Mouse (Mus musculus): ENCODE results near the gene L3mbtl2.
"Not testable (repeated sequence)": the region's sequence is repeated elsewhere in the genome, so short reads cannot be mapped to it uniquely, and the experiment has no call there.

Gene L3mbtl2

DNA sequence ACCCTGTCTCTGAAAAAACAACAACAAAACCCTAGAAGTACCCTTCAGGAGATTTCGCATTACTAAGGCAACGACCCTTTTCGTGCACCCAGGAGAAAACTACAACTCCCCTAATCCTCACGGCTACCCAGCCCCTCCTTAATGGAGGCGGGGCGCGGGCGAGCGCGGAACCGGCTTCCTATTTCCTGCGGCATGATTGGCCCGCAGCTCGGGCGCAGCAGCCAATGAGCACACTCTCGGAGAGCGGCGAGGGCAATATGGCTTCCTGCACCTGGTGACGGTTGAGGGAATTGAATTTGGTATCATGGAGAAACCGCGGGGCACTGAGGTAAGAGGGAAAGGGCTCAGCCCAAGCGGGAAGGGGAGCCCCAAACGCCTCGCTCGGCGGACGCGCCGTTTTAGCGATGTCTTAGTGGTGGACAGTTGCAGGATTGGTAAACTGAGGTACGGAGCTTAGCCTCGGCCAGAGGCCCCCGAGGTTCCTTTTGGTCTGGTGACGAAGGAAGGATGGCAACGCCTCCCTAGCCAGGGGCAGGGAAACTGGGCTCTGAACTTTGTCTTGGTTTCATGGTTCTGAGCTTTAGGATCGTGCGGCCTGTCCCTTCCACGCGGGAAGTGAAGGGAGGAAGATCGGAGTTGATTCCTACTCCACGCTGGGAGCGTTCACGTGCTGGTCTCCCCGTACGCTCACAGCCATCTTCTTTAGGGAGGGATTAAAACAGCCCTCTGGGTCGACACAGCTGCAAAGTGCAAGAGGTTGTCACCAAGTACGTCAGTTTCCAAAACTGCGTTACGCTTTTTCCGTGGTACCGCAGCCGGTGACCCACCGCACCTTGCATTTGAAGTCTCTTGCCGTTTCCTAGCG lies at the start of gene L3mbtl2:
L3mbtl2 (plus strand) TSS at position 193 of the 865 bp plus-strand sequence.
- DNase-seq (ENCODE audit: low spot score): peak; percentile 94

DNA sequence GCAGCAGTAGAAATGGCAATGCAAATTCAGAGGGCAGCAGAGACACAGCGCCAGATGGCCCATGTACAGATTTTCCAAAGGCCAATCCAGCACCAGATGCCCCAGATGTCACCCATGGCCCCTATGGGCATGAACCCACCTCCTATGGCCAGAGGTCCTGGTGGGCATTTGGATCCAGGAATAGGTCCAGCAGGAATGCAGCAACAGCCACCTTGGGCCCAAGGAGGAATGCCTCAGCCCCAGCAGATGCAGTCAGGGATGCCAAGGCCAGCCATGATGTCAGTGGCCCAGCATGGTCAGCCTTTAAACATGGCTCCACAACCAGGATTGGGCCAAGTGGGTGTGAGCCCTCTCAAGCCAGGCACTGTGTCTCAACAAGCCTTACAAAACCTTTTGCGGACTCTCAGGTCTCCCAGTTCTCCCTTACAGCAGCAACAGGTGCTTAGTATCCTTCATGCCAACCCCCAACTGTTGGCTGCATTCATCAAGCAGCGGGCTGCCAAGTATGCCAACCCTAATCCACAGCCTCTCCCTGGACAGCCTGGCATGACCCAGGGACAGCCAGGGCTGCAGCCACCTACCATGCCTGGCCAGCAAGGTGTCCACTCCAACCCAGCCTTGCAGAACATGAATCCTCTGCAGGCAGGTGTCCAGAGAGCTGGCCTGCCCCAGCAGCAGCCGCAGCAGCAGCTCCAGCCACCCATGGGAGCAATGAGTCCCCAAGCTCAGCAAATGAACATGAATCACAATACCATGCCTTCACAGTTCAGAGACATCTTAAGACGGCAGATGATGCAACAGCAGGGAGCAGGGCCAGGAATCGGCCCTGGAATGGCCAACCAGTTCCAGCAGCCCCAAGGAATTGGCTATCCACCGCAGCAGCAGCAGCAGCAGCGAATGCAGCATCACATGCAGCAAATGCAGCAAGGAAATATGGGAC lies 13.9 kb upstream of the L3mbtl2 start:
- no peak for DNase-seq (ENCODE audit: low spot score)

DNA sequence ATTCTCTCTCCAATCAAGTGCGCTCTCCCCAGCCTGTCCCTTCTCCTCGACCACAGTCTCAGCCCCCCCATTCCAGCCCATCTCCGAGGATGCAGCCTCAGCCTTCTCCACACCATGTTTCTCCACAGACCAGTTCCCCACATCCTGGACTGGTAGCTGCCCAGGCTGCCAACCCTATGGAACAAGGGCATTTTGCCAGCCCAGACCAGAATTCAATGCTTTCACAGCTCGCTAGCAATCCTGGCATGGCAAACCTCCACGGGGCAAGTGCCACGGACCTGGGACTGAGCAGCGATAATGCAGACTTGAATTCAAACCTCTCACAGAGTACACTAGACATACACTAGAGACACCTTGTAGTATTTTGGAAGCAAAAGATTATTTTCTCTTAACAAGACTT lies 13.1 kb upstream of the L3mbtl2 start:
- no peak for DNase-seq (ENCODE audit: low spot score)

DNA sequence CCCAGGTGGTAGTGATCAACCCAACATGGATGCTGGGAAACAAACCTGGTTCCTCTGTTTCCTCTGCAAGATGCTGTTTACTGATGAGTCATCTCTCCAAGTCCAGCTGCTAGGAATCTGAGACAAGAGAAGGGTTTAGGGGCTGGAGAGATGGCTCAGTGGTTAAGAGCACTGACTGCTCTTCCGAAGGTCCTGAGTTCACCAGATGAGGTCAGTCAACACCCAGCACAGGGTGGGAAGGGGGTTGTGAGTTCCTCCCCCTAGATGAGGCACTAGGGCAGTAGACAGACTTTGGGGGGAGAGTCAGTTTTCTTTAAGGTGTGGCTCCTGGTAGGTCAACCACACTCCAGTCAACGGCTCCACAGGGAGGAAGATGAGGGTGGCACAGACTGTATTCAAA lies 2.0 kb upstream of the L3mbtl2 start:
- no peak for DNase-seq (ENCODE audit: low spot score)

DNA sequence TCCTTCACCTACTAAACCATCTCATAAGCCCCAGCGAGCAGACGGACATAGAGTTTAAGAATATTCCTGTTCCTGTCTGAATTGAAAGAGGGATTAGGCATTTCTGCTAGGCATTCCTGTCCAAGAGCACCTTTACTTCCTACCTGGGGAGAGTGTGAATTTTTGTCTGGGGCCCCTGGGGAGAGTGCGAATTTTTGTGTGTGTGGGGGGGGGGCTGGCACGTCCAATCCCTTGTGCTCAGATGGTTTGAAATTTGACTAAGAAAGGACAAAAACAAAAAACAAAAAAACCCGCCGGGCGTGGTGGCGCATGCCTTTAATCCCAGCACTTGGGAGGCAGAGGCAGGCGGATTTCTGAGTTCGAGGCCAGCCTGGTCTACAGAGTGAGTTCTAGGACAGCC lies 408 bp upstream of the L3mbtl2 start:
- no peak for DNase-seq (ENCODE audit: low spot score)

DNA sequence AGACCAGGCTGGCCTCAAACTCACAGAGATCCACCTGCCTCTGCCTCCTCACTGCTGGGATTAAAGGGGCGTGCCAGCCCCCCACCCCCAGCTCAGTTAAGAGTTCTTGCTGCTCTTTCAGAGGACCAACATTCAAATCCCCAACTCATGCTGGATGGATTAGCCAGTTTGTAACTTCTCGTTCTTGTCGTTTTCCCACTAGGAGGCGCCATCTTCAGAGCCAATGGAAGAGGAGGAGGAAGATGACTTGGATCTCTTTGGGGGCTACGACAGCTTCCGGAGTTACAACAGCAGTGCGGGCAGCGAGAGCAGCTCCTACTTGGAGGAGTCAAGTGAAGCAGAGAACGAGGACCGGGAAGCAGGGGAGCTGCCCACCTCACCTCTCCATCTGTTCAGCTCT lies 3.3 kb downstream of the L3mbtl2 start:
- DNase-seq (ENCODE audit: low spot score): no peak

DNA sequence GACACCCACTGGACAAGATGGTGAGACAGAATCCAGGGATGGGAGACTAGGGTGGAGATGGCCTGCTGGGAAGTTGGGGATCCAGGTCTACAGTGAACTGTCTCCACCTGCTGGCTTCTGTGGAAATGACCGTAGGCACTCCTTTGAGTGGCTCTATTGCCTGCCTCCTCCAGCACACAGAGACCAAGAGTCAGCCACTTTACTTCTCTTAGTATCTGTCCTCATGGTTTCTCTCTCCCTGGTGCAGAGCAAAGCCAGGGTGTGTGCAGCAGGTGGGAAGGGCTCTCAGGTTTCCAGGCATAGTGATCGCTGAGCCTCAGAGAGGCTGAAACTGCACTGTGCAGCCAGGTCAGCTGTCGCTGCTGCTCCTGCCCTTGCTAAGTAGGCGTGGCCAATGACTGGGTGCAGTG lies 6.5 kb downstream of the L3mbtl2 start:
- peak; percentile 80 for DNase-seq (ENCODE audit: low spot score)

DNA sequence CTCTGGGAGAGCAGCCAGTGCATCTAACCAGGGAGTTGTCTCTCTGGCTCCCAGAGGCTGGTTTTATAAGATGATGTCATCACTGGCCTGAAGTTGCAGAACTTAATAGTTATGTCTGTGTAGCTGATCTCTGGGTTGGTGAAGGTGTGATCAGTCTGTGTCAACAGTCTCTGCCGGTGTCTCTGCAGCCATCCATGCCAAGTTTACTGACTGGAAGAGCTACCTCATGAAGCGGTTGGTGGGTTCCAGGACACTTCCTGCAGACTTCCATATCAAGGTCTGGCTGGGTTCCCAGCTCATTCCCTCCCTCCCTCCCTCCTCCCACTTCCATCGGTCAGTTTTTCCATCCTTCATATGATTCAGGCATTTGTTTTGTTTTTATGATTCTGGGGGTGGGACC lies 12.9 kb downstream of the L3mbtl2 start:
- DNase-seq (ENCODE audit: low spot score): no peak

DNA sequence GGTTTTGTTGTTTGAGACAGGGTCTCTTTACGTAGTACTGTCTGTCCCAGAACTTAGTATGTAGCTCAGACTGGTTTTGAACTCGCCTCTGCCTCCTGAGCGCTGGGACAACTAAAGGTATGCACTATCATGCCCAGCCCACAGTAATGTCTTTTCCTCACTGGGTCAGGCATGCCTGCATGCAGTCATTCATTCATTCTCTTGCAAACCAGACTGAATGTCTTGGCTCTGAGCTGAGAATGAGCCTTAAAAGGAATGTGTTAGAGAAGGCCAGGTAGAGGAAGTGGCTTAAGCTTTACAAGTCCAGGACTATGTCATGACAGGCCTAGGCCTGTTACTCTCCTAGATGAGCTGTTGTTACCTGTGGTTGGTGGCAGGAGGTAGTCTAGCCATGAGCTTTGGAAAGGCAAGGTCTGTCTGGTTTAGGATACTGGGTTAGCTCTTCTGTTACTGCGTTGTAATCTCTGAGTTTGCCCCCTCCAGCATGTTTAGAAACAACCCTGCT lies 16.7 kb downstream of the L3mbtl2 start:
- no peak for DNase-seq (ENCODE audit: low spot score)

DNA sequence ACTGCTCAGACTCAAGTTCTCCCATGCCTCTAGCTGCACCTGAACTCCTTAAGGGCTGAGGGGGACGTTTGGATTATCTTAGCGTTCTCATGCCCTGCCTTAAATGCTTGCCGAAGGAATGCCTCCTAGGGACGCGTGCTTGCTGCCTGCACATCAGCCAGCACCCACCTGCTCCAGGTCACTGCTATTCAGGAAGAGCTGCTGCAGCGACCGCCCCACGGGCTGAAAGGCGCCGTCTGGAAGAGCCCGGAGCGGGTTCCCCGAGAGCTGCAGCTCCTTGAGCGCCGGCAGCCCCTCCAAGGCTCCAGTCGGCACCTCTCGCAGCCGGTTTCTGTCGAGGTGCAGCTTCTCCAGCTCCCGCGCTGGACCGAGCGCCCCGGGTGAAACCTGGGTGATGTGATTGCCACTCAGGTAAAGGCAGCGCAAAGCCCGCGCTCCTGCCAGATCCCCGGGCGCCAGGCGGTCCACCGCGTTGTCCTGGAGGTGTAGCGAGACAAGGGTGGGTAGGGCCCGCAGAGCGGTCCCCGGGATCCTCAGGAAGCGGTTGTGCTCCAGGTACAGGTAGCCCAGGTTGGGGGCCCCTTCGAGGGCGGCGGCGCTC lies 29.8 kb downstream of the L3mbtl2 start:
- DNase-seq (ENCODE audit: low spot score): no peak

DNA sequence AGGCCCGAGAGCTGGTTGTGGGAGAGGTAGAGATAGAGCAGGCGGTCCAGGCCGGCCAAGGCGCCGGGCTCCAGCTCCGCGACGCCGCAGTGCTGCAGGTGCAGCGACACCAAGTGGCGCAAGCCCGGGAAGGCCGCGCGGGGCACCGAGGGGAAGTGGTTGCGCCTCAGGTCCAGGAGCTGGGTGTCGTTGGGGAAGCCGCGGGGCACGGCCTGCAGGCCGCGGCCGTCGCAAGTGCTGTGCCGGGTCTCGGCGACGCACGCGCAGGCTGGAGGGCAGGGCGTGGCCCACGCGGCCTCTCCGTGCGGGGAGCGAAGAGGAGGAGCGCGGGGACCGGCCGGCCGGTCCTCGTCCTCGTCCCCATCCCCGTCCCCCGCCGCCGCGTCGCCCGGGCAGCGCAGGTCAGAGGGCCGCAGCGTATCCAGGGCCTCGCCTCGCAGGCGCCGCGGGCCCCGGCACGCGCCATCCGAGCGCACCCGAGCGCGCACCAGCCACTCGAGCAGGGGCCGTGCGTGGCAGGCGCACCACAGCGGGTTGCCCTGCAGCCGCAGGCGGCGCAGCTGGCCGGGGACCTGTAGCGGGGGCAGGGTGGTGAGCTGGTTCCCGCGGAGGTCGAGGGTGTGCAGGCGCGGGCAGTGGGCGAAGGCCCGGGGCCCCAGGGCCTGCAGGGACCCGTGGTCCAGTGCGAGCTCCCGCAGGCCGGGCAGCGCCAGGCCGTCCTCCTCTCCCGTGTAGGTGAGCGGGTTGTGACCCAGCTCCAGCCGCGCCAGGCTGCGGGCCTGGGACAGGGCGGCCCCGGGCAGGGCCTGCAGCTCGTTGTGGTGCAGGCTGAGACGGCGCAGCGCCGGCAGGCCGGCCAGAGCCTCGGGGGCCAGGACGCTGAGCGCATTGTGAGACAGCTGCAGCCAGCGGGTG lies 30.5 kb downstream of the L3mbtl2 start:
- peak; percentile 85 for DNase-seq (ENCODE audit: low spot score)

DNA sequence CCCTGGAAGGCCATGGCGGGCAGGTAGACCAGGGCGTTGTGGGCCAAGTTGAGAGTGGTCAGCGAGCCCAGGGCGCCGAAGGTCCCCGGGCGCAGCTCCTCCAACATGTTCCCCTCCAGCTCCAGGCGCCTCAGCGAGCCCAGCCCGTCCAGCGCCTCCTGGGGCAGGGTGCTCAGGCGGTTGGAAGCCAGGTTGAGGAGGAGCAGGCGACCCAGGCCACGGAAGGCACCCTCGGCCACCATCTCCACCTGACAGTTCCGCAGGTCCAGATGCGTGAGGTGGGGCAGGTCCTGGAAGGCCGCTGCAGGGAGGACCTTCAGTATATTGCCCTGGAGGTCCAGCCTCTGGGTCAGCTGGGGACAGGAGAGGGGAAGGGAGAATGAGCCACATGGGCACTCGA lies 31.2 kb downstream of the L3mbtl2 start:
- no peak for DNase-seq (ENCODE audit: low spot score)

DNA sequence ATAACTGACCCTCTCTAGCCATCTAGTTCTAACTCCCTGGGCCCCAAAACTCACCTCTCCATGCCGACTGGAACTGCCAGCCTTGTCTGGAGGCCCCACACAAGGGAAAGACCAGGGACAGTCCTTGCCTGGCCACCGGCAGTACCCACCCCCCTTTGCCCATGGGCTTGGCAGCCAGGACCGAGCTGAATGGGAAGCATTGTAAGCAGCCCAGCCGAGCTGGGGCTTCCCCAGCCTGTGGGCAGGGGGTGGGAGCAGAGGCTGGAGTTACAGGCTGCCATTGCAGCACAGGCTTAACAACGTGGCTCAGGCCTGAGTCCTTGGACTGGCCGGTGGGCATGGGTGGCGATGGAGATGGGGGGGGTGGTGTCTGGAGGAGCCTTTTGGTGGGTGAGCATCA lies 33.5 kb downstream of the L3mbtl2 start, which contains the start of gene Chadl:
Chadl (minus strand) TSS at position 113 of the 400 bp plus-strand sequence.
- no peak for DNase-seq (ENCODE audit: low spot score)

DNA sequence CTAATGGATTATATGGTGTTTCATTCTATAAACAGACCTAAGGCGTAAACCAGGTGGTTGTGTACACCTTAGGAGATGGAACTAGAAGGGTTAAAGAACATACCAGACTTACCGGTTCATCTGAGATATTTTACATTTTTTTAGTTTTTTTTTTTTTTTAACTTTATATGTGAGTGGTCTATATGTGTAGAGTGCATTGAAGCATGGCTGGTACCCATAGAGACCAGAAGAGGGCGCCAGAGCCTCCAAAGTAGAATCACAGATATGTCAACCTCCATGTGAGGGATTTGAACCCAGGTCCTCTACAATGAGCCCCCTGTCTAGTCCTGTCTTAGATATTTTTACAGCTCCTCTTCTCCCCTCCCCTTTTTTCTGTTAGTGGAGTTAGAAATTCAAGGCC lies 34.2 kb downstream of the L3mbtl2 start:
- peak; percentile 67 for DNase-seq (ENCODE audit: low spot score)

DNA sequence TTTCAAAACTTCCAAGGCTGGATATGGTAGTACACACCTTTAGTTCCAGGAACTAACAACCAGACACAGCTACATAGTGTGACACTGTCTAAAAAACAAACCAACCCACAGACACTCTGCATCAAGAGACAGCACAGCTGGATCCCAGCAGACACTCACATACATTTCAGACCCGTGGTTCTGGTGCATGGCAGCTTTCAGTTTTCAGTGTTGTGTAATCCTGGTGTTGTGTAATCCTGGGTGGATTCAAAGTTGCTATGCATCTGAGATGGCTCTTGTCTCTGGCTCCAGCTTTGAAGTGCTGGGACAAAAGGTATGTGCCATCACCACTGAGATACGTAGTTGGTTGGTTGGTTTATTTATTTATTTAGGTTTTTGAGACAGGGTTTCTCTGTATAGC lies 34.8 kb downstream of the L3mbtl2 start:
- DNase-seq (ENCODE audit: low spot score): no peak

DNA sequence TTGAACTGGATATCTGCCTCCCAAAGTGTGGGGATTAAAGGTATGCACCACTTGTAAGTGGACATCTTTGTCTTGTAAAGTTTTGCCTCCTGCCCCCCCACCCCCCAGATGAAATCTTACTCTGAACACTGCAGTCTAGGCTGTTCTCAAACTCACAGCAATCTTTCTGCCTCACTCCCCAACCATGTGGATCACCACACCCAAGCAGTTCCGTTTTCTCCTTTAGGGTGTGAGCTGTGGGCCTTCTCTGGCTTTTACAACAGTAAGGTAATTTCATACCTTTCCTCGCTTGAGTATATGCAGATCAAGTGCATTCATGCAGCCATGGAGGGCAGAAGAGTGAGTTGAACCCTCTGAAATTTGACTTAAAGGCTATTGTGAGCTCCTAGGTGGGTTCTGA lies 36.5 kb downstream of the L3mbtl2 start:
- no peak for DNase-seq (ENCODE audit: low spot score)

DNA sequence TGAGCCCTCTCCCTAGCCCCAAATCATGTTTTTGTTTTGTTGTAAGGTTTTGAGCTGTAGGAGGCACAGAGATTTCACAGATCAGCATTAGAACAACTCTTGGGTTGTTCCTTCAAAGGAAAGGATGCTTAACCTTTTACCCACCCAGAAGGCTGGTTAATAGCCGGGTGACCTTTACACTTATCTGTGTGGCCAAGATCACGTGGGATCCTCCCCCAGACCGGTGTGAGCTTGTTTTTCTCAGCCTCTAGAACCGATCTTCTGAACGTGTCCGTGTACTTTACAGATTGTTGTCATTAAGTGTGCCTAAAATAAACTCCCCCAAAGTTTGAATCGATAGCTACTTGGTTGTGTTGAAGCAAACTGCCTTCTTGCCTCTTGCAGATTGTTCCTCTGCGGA lies 36.9 kb downstream of the L3mbtl2 start:
- no peak for DNase-seq (ENCODE audit: low spot score)

DNA sequence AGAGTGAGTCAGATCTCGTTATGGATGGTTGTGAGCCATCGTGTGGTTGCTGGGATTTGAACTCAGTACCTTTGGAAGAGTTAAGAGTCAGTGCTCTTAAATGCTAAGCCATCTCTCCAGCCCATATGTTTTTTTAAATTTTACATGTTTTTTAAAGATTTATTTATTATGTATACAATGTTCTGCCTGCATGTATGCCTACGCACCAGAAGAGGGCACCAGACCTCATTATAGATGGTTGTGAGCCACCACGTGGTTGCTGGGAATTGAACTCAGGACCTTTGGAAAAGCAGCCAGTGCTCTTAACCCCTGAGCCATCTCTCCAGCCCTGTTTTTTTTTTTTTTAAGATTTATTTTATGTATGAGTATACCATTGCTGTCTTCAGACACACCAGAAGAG lies 37.7 kb downstream of the L3mbtl2 start:
- DNase-seq (ENCODE audit: low spot score): not testable (repeated sequence)

DNA sequence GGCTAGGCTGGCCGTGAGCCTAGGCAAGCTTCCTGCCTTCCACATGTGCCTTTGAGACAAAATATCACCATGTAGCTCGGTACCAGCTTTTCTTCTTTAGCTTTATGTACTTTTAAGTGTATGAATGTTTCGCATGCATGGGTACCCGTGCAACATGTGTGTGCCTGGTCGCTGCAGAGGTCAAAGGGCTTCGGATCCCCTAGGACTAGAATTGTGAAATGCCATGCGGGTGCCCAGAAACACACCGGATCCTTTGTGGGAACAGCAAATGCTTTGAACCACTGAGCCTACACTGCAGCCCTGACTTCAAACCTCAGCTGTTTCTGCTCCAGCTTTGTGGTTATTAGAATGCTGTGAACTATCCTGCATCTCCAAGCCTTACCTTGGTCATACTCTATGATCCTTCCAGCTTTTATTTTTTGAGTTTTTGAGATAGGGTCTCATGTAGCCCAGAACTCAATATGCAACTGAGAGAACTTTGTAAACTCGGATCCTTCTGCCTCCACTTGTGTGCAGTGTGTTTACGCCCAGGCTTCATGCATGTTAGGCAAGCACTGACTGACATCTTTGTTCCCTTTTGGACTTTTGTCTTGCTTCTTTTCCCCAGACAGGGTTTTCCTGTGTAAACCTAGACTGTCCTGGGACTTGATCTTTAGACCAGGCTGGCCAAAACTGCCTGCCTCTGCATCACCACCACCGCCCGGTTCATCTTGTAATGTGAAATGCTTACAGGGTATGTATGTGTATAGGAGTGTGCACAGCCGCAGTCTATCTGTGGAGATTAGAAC lies 38.8 kb downstream of the L3mbtl2 start:
- DNase-seq (ENCODE audit: low spot score): no peak

DNA sequence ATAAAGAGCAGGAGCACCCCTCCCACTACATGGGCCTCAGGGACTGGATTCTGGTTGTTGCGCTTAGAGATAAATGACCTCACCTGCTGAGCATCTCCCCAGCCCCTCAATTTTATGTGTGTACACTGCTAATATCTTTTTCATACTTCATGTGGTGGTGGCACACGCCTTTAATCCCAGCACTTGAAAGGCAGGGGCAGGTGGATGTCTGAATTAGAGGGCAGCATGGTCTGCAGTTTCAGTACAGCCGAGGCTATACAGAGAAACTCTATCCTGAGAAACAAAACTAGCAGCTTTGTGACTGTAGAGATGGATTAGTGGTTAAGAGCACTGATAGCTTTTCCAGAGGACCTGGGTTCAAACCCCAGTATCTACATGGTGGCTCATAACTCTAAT lies 39.4 kb downstream of the L3mbtl2 start:
- no peak for DNase-seq (ENCODE audit: low spot score)

Measured in retina, embryonic 14.5 days (tissue).